Mouse (Mus musculus): ENCODE data around the gene Medag. TPM values are rescaled to one million over a fixed set of nuclear protein-coding genes. Genes with fewer than 3 reads are reported as not detected.

Medag gene
- total RNA-seq, 2 experiments from 2014 or later: 14.8 to 14.9 TPM

Other genes with a start within 250 kb of the Medag start
- 10 to 100 TPM; 24.6 to 25.1 TPM for gene Uspl1, start 227.4 kb upstream of the Medag start, total RNA-seq (2021)
- gene Hmgb1, start 227.3 kb upstream of the Medag start, total RNA-seq (2021): 100 to 1,000 TPM; 236 to 264 TPM
- 1 to 10 TPM; 7.6 TPM for gene Alox5ap, start 147.0 kb upstream of the Medag start, total RNA-seq (2021)
- gene Tex26, start 27.9 kb downstream of the Medag start, total RNA-seq (2021): under 1 TPM in 1 of 2 experiments, not detected in 1; 0.60 TPM
- under 1 TPM in 1 of 2 experiments, not detected in 1; 0.14 TPM for gene Wdr95, start 116.9 kb downstream of the Medag start, total RNA-seq (2021)
- gene Hsph1, start 224.6 kb downstream of the Medag start, total RNA-seq (2021): 10 to 100 TPM; 16.7 to 19.0 TPM